Mouse (Mus musculus) hindbrain, embryonic 14.5 days (tissue): ENCODE measurements around the gene Ankrd33b. TPM values are rescaled to one million over a fixed set of nuclear protein-coding genes. Genes with fewer than 3 reads are reported as not detected.

Experiments
- ATAC-seq: fragments of 200-750 bp; cut with Nextera tagmentation; 2 replicates; pipeline ENCODE4 v1.8.0; 2017; ENCODE audit warnings: moderate number of reproducible peaks, mild to moderate bottlenecking, moderate TSS enrichment, moderate library complexity; ENCODE audit not compliant: low FRiP score
- DNase-seq: peaks from one replicate; pipeline ENCODE4 v3.0.0-alpha.2; 2015; ENCODE audit warnings: low spot score
- H3K27ac ChIP-seq: fragments of 300-500 bp; sonication (generic); 2 replicates; pipeline ENCODE4 v1.5.1; 2014; ENCODE audit warnings: mild to moderate bottlenecking, moderate library complexity
- H3K27me3 ChIP-seq: fragments of 300-500 bp; sonication (generic); 2 replicates; pipeline ENCODE4 v1.6.1; 2014; ENCODE audit warnings: mild to moderate bottlenecking, low read length, mixed read lengths; ENCODE audit not compliant: control insufficient read depth, insufficient read depth
- H3K36me3 ChIP-seq: fragments of 300-500 bp; sonication (generic); replicated peaks from 2 replicates; pipeline ENCODE4 v1.6.1; 2014; ENCODE audit not compliant: control insufficient read depth, insufficient read depth
- H3K4me1 ChIP-seq: fragments of 300-500 bp; sonication (generic); replicated peaks from 2 replicates; pipeline ENCODE4 v1.6.1; 2014; ENCODE audit warnings: antibody characterized with exemption, low read length, mixed read lengths; ENCODE audit not compliant: control insufficient read depth, insufficient read depth
- H3K4me2 ChIP-seq: fragments of 300-500 bp; sonication (generic); replicated peaks from 2 replicates; pipeline ENCODE4 v1.6.1; 2014; ENCODE audit warnings: mild to moderate bottlenecking, moderate library complexity
- H3K4me3 ChIP-seq: fragments of 300-500 bp; sonication (generic); replicated peaks from 2 replicates; pipeline ENCODE4 v1.5.1; 2014; ENCODE audit warnings: mild to moderate bottlenecking, low read length
- H3K9ac ChIP-seq: fragments of 300-500 bp; sonication (generic); 2 replicates; pipeline ENCODE4 v1.6.1; 2014
- H3K9me3 ChIP-seq: fragments of 300-500 bp; sonication (generic); 2 replicates; pipeline ENCODE4 v1.6.1; 2016; ENCODE audit warnings: low read length; ENCODE audit not compliant: control insufficient read depth
- WGBS: fragments of 180-500 bp; shearing (Covaris S2); extraction: QIAGEN DNeasy Blood & Tissue Kit; methylation state at CpG from one replicate; pipeline ENCODE4 v1.1.7; 2014; 5-methylcytosine and 5-hydroxymethylcytosine counted together
- polyA plus RNA-seq: library from polyadenylated mRNA; unstranded; fragments of >200 nt; fragmentation: Nextera tagmentation; extraction: Ambion mirVana; gene quantifications from 2 replicates; pipeline ENCODE4 v1.2.1, GENCODE M21; 2014

Ankrd33b gene
- 0.65 and 1.3 TPM in 2 replicates for polyA plus RNA-seq

GRCm38 (mm10) chr15:31367481-31368200 is at the start of gene Ankrd33b:
Gene Ankrd33b, minus strand, starts transcription at chr15:31367726.
- Histone ChIP-seq H3K4me3 (peak within 1 kb of the TSS; percentile 57), H3K27me3 (peaks cover 55% of the 10 kb centered on the region), H3K27ac (no peak within 1 kb of the TSS), H3K4me2 (peak within 1 kb of the TSS; percentile 99), H3K9me3 (no peaks in the 10 kb centered on the region), H3K9ac (peak within 1 kb of the TSS; percentile 56), H3K36me3 (no peaks in the 10 kb centered on the region), H3K4me1 (peaks cover 23% of the 10 kb centered on the region)
- ATAC-seq = peak; percentile 35; the same call in 1 of the 2 replicates
- under 1% methylated on average over 48 of the region's 49 CpGs for WGBS
- DNase-seq = no peak

- H3K27ac ChIP-seq = no peak overlapping the region
- no peak overlapping the region for H3K4me3 ChIP-seq
- H3K36me3 ChIP-seq = no peaks in the 10 kb centered on the region
- no peaks in the 10 kb centered on the region for H3K4me1 ChIP-seq
- H3K9ac ChIP-seq = no peak overlapping the region
- WGBS = 68% methylated on average over 4 of the region's 4 CpGs
- DNase-seq (no peak), ATAC-seq (no peak)
- no peak overlapping the region for H3K4me2 ChIP-seq
- no peaks in the 10 kb centered on the region for H3K9me3 ChIP-seq
- H3K27me3 ChIP-seq = no peaks in the 10 kb centered on the region
Measured at GRCm38 (mm10) chr15:31415181-31415580, 47.7 kb upstream of the Ankrd33b start.

DNA sequence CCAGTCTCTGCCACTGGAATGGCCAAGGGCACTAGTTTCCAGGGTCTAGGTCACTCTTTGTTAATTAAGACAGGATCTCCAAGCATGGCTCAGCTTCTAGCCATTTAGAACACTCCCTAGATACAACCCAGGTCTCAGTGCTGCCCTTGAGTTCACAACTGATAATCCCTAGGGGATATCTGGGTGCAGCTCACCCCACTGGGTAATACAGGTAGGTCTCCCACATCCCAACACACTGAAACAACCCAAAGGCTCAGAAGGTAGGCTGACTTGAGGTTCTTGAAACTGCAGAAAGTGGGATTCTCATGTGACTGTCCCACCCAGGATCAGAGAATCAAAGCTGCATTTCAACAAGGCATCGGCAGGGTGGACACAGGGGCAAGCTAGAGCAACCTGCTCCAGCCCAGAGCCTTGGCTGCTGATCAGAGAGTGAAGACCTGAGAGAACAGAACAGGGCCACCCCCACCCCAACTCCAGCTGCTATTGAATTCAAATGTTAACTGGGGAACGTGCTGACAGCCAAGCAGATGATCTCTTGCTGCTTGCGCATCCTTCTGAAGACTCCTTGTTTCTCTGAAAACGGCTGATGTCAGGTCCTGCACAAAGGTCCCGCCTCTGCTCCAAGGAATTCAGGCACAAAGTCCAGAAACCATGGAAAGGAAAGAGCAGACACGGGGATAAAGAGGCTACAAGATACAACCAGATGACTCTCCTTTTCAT is 46.8 kb upstream of the Ankrd33b start:
- no peak overlapping the region for H3K4me3 ChIP-seq
- no peak overlapping the region for H3K9ac ChIP-seq
- H3K4me2 ChIP-seq = no peak overlapping the region
- no peaks in the 10 kb centered on the region for H3K9me3 ChIP-seq
- WGBS = 47% methylated on average over 6 of the region's 6 CpGs
- no peaks in the 10 kb centered on the region for H3K4me1 ChIP-seq
- H3K27me3 ChIP-seq = no peaks in the 10 kb centered on the region
- H3K36me3 ChIP-seq = no peaks in the 10 kb centered on the region
- no peak overlapping the region for H3K27ac ChIP-seq
- ATAC-seq (no peak), DNase-seq (no peak)

DNA sequence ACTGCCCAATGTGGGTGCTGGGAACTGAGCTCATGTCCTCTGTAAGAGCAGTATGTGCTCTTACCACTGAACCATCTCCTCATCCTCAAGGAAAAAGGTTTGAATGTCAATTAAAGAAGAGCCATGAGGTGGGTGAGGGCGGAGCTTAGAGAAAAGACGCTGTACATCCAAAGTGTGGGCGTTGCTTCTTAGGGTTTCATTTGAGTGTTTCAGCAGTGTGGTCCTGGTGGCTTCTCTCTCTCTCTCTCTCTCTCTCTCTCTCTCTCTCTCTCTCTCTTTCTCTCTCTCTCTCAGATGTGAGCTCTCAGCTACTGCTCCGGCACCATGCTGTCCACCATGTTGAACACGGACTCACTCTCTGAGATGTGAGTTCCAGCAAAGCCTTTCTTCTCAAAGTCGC is 46.1 kb upstream of the Ankrd33b start:
- no peaks in the 10 kb centered on the region for H3K27me3 ChIP-seq

GRCm38 (mm10) chr15:31412933-31413332 is 45.4 kb upstream of the Ankrd33b start:
- no peak overlapping the region for H3K4me2 ChIP-seq
- no peak for ATAC-seq
- H3K9ac ChIP-seq = no peak overlapping the region
- no peaks in the 10 kb centered on the region for H3K27me3 ChIP-seq
- no peaks in the 10 kb centered on the region for H3K36me3 ChIP-seq
- H3K9me3 ChIP-seq = no peaks in the 10 kb centered on the region
- no peaks in the 10 kb centered on the region for H3K4me1 ChIP-seq
- H3K27ac ChIP-seq = no peak overlapping the region
- WGBS = 59% methylated on average over 3 of the region's 3 CpGs
- no peak overlapping the region for H3K4me3 ChIP-seq
- no peak for DNase-seq

More for the DNA sequence above, 46.1 kb upstream of the Ankrd33b start:
- 85% methylated on average over 6 of the region's 6 CpGs for WGBS
- no peak overlapping the region for H3K4me3 ChIP-seq
- DNase-seq (no peak), ATAC-seq (no peak)
- H3K27ac ChIP-seq = no peak overlapping the region
- no peaks in the 10 kb centered on the region for H3K36me3 ChIP-seq
- H3K9ac ChIP-seq = no peak overlapping the region
- no peaks in the 10 kb centered on the region for H3K9me3 ChIP-seq
- H3K4me1 ChIP-seq = no peaks in the 10 kb centered on the region
- H3K4me2 ChIP-seq = no peak overlapping the region

DNA sequence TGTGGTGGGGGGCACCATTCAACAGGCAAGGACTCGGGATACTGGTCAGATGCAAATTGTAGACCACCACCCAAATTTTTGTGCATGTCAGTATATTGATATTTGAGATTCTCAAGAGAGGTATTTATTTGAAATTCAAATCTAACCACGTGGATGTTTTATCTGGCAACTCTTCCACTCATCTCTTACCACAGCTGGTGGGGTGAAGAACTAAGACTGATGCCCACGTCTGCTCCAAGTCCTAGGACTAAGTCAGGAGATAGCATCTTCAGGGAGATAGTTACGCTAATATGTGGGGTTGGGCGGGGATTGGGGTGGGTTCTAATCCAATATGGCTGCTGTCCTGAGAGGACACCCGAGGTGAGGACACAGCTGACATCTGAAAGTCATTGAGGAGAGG is 44.9 kb upstream of the Ankrd33b start:
- H3K9ac ChIP-seq = no peak overlapping the region
- 84% methylated on average over 6 of the region's 6 CpGs for WGBS
- H3K4me2 ChIP-seq = no peak overlapping the region
- H3K4me3 ChIP-seq = no peak overlapping the region
- ATAC-seq (no peak), DNase-seq (no peak)
- no peak overlapping the region for H3K27ac ChIP-seq
- H3K27me3 ChIP-seq = no peaks in the 10 kb centered on the region
- H3K9me3 ChIP-seq = no peaks in the 10 kb centered on the region
- no peaks in the 10 kb centered on the region for H3K36me3 ChIP-seq
- H3K4me1 ChIP-seq = no peaks in the 10 kb centered on the region

DNA sequence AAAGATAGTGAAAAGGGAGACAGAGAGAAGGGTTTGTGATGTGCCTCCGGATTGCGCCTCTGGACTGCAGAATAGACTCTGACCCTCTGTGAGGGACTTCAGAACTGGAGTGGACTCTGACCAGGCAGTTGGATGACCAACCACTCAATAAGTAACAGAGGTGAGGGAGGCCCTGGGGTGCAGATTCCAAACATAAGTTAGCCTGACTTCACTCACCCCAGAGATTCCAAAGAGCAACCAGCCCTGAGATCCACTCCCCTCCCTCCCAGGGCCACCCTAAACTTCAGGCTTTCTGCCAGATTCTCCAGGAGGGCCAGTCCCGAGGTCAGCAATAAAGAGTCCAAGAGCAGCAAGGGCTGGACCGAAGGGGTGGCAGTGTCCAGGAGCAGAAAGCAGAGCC is 40.0 kb upstream of the Ankrd33b start:
- Histone ChIP-seq H3K9me3 (no peaks in the 10 kb centered on the region), H3K4me3 (no peak overlapping the region), H3K9ac (no peak overlapping the region), H3K27ac (no peak overlapping the region), H3K36me3 (no peaks in the 10 kb centered on the region), H3K27me3 (no peaks in the 10 kb centered on the region), H3K4me2 (no peak overlapping the region), H3K4me1 (0 out of 2 replicates have a peak, but pooled peaks cover 5% of the 10 kb centered on the region)
- 87% methylated on average over 4 of the region's 4 CpGs for WGBS
- DNase-seq (no peak), ATAC-seq (no peak)

DNA sequence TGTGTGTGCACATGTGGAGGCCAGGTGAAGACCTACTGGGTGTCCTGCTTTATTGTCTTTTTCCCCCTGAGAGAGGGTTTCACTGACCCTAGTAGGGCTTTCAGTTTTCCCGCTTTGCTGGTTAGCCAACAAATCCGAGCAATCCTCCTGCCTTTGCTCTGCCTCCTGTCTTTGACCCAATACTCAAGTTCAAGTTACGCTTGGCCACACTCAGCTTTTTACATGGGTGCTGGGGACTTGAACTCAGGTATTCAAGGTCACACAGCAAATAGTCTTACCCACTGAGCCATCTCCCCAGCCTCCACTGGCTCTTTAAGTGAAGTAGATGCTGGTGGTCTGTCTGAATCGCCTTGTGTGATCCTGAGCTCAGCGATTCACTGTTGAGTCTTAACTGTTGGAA is 39.4 kb upstream of the Ankrd33b start:
- H3K27me3 ChIP-seq = no peaks in the 10 kb centered on the region
- H3K36me3 ChIP-seq = no peaks in the 10 kb centered on the region
- H3K4me2 ChIP-seq = no peak overlapping the region
- WGBS = 89% methylated on average over 5 of the region's 5 CpGs
- no peak overlapping the region for H3K4me3 ChIP-seq
- DNase-seq = no peak
- no peak for ATAC-seq
- H3K9me3 ChIP-seq = no peaks in the 10 kb centered on the region
- no peak overlapping the region for H3K27ac ChIP-seq
- no peak overlapping the region for H3K9ac ChIP-seq
- H3K4me1 ChIP-seq = 0 out of 2 replicates have a peak, but pooled peaks cover 5% of the 10 kb centered on the region

- 85% methylated on average over 8 of the region's 8 CpGs for whole genome bisulfite sequencing
- no peak overlapping the region for H3K4me2 ChIP-seq
- H3K9me3 ChIP-seq = no peaks in the 10 kb centered on the region
- no peak overlapping the region for H3K4me3 ChIP-seq
- H3K4me1 ChIP-seq = 0 out of 2 replicates have a peak, but pooled peaks cover 5% of the 10 kb centered on the region
- H3K9ac ChIP-seq = no peak overlapping the region
- no peaks in the 10 kb centered on the region for H3K27me3 ChIP-seq
- no peak overlapping the region for H3K27ac ChIP-seq
- H3K36me3 ChIP-seq = no peaks in the 10 kb centered on the region
- ATAC-seq (no peak), DNase-seq (no peak)
Measured at GRCm38 (mm10) chr15:31404346-31404745, 36.8 kb upstream of the Ankrd33b start.
